Mouse (Mus musculus): ENCODE data around the gene Adk.

Adk gene

DNA sequence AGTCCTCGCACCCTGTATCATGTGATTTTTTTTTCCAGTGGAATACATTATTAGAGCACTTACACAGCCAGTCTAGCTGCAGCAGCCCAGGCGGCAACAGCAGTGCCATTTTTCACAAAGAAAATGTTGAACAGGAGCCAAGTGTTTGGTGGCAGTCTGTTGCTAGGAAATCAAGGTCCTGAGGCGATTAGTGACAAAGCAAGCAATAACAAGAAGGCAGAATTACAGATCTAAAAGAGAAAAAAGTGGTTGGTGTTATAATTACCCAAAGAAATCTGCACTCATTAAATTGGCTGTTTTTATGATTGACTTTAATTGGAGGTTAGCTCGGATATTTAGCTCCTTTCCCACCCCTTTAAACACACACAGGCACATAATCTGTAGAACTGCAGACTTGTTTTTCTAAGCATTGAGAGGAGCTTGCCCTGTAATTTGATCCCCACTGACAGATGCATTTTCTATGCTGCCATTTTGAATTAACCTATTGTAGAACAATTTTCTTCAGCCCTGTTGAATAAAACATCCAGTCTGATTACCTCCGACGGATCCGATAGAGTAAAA, 200.0 kb downstream of the Adk start:
- POLR2A ChIA-PET = interaction anchor here in 1 of 4 experiments (1.1 to 1.3 kb wide), 2 partner anchors 11 to 25 kb away, joined by 3 to 4 read pairs; no protein-coding TSS in a partner anchor
- CTCF ChIA-PET = interaction anchor here in 1 of 4 experiments (0.6 to 0.7 kb wide), 2 partner anchors 12 to 507 kb away, joined by 3 to 4 read pairs; no protein-coding TSS in a partner anchor

GRCm38 (mm10) chr14:21253321-21253992, 201.1 kb downstream of the Adk start:
- ChIA-PET CTCF (interaction anchor here (0.7 to 1.6 kb wide), 6 partner anchors 9 to 495 kb away, joined by 3 to 6 read pairs (median 3); no protein-coding TSS in a partner anchor), POLR2A (interaction anchor here in 2 of 4 experiments (0.6 to 1.0 kb wide), 2 partner anchors 228 to 243 kb away, joined by 3 read pairs; partner anchors contain the start of gene Kat6b (in 1 of the 2))

- ChIA-PET CTCF (interaction anchor here (0.6 to 1.6 kb wide), 7 partner anchors 8 to 494 kb away, joined by 3 to 6 read pairs (median 3); no protein-coding TSS in a partner anchor), POLR2A (interaction anchor here in 2 of 4 experiments (0.6 to 1.0 kb wide), 2 partner anchors 228 to 242 kb away, joined by 3 read pairs; partner anchors contain the start of gene Kat6b (in 1 of the 2))
Observed at GRCm38 (mm10) chr14:21253993-21254339, 201.6 kb downstream of the Adk start.

DNA sequence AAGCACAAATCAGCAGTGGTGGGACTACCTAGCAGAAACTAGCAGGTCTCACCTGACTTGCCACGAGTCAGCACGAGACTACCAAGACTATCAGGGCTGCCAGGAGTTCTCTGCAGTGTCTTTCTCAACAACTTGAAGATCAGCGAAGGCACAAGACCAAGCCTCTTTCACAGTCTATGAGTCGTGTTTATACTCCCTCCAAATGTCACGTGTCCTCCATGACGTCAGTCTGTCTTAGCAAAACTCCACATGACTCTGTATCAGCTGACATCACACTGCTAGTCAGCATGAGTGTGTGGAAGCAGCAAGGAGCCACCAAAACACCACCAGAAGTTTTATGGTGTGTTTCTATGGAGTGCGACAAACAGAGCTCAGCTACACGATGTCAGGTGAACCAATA, 215.9 kb downstream of the Adk start:
- CTCF ChIA-PET = no interaction called here
- POLR2A ChIA-PET = no interaction called here

- POLR2A ChIA-PET = interaction anchor here in 2 of 4 experiments (0.5 to 0.6 kb wide), 2 partner anchors 130 to 710 kb away, joined by 3 to 4 read pairs; no protein-coding TSS in a partner anchor
Observed at GRCm38 (mm10) chr14:21271472-21271871, 219.1 kb downstream of the Adk start.

GRCm38 (mm10) chr14:21275786-21276185, 223.4 kb downstream of the Adk start:
- POLR2A ChIA-PET = no interaction called here
- CTCF ChIA-PET = no interaction called here

More at GRCm38 (mm10) chr14:21271472-21271871, 219.1 kb downstream of the Adk start:
- CTCF ChIA-PET = interaction anchor here in 2 of 4 experiments (0.6 to 1.1 kb wide), 2 partner anchors 19 to 473 kb away, joined by 3 read pairs; no protein-coding TSS in a partner anchor

- POLR2A ChIA-PET = no interaction called here
Observed at GRCm38 (mm10) chr14:21278290-21278689, 225.9 kb downstream of the Adk start.

GRCm38 (mm10) chr14:21278907-21279535, 226.6 kb downstream of the Adk start:
- CTCF ChIA-PET = no interaction called here
- POLR2A ChIA-PET = no interaction called here

More at GRCm38 (mm10) chr14:21278290-21278689, 225.9 kb downstream of the Adk start:
- CTCF ChIA-PET = no interaction called here

DNA sequence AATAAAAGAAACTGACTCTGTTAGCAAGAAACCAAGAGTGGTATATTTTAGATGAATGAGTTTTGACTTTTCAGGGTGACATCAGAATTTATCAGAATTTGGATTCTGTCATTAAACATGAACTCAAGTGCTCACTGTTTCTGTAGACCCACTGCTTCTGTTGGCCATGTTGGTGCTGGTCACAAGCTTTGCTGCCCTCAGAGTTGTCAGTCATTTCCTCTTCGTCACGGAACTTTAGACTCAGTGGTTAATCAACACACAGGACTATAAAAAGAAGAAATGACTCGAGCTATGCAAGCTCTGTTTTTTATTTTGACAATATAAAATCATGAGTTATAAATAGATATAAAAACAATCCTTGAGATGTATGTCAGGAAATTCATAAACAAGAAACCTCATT, 228.1 kb downstream of the Adk start:
- POLR2A ChIA-PET = interaction anchor here in 1 of 4 experiments (0.7 kb wide), 1 partner anchor 146 kb away, joined by 4 read pairs; no protein-coding TSS in a partner anchor
- CTCF ChIA-PET = no interaction called here

- CTCF ChIA-PET = no interaction called here
Observed at GRCm38 (mm10) chr14:21281506-21281905, 229.1 kb downstream of the Adk start.

DNA sequence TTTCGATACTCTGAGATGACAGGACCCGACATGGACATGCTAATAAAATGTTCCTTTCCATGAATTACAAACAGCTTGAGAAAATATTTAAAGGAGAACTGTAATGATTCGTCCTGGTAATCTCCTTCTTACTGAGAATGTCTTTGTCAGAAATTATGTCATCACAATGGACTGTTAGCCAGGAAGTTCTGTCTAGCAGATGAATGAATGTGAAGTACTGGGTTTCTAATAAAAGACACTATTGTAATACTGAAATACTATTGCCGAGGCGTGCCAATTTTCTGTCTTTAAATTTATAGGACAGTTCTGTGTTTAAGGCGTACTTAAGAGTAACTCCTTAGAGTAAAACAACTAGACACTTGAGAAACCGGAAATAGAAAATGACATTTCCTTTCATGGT, 231.7 kb downstream of the Adk start:
- ChIA-PET POLR2A (no interaction called here), CTCF (no interaction called here)

More at GRCm38 (mm10) chr14:21281506-21281905, 229.1 kb downstream of the Adk start:
- POLR2A ChIA-PET = no interaction called here

DNA sequence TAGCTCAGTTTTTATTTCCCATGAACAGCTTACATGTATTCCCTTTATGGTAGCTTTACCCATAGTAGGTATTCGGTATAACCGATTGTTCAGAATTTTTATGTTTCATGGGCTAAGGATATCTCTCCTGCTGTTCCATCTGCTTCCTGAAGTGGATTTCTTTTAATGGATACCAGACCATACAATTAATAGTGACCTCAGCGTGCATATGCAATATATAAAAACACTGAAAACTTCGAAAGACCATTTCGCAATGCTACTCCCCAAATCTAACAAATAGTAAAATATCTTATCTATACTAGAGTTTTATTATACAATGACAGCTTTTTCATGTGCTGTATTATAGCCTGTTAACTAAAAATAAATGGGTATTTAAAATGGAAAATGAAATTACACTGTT, 232.5 kb downstream of the Adk start:
- POLR2A ChIA-PET = no interaction called here
- CTCF ChIA-PET = no interaction called here

DNA sequence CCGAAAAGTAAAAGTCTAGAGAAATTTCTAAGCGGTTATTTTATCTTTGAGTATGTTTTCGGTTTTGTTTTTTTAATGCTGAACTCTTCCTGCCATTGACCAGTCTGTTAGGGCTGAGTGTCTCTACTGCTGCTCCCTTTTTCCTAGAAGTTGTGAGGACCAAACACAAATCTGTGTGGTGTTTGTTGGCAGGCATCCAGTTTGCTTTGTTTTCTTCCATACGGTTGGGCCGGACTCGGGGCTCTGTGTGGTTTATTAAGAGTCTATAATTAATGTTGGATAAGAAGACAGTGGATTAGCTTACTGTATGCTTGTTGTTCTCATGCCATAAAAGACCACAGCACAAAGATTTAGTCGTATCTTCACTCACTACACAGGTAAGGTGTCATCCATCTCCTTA, 233.9 kb downstream of the Adk start:
- ChIA-PET CTCF (no interaction called here), POLR2A (no interaction called here)

DNA sequence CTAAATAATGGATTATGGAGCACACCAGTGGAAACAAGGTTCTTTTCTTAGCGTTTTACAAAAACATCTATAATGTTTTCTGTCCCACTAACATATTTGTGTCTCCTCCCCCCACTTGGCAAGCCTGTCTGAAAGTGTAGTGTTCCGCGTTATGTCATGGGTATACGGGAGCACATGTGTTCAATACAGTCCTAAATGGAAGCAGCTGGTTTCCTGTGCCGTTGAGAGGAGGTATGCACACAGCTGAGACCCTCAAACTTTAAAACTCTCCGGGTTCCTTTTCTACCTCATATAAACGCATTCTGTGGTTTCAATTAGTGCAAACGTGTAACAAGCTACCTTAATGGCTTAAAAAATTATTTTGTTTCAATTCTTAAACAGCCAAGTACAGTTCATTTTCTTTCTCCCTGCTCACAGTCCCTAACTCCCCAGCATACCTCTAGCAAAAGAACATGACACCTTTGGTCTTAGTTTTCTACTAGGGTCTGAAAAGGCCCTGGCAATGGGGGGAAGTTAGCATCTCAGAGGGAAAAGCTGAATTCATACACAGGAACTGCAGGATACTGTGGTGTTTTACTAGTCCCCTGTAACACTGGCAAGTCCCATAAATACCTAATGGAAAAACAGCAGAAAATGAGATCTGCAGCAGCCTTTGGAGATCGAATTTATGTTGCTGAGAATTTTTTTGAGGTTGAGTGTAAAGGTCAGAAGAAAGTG, 235.5 kb downstream of the Adk start:
- CTCF ChIA-PET = no interaction called here
- POLR2A ChIA-PET = interaction anchor here in 1 of 4 experiments (0.6 to 1.5 kb wide), 2 partner anchors 16 to 615 kb away, joined by 3 read pairs; no protein-coding TSS in a partner anchor

DNA sequence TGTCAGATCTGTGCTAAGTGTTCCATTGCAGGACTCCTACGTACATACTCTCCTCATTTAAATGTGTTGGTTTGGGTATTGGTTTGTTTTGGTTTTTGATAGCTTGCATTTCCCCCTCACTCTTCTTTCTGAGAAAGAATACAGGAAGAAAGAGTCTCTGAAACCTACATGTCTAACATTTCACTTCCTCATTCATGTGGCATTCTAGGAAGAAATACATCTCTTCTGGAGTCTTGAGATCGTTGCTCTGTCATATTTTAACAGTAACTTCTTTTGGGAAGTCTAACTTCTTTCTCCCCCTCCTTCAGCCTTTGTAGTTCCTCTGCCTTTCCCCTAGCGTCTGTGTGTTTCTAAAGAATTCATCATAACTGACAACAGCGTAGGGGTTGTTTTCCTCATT, 247.4 kb downstream of the Adk start:
- POLR2A ChIA-PET = no interaction called here
- CTCF ChIA-PET = no interaction called here

DNA sequence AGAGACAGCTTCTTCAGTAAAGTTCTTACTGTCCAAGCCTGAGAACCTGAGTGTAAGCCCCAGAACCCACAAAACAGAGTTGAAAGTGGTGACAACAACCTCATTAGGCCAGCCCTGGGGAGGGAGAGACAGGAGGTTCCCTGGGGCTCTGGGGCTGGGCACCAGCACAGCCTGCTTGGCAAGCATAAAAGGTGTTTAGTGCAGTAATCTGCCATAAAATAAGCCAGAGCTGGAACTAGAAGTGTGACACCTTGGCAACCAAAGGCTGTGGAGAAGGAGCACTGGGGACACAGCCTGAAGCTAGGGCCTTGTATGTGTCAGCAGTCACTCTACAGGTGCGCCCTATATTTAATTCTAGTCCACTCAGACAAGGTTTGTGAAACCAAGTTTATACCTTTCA, 252.4 kb downstream of the Adk start:
- ChIA-PET CTCF (interaction anchor here in 1 of 4 experiments (0.5 kb wide), 1 partner anchor 448 kb away, joined by 6 read pairs; no protein-coding TSS in a partner anchor), POLR2A (interaction anchor here in 1 of 4 experiments (0.6 kb wide), 1 partner anchor 193 kb away, joined by 3 read pairs; no protein-coding TSS in a partner anchor)

- ChIA-PET CTCF (no interaction called here), POLR2A (no interaction called here)
Observed at GRCm38 (mm10) chr14:21308349-21308936, 256.1 kb downstream of the Adk start.

DNA sequence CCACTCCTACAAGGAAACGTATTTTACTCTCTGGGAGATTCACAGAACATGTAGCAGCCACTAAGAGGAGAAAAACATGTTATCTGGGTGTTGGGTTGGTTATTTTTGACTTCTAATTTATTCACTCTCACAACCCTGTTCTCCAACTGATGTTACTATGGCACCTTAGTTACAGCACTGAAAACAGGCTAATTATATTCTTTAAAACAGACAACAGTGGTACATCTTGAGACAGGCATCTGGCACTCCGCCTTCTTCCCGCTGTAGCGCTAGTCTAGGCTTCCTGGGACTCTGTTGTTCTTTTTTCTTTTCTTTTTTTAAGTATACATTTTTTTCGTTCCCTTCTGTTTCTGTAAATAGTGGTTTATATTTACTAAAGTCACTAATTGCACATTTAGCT, 258.2 kb downstream of the Adk start:
- CTCF ChIA-PET = no interaction called here
- POLR2A ChIA-PET = interaction anchor here in 1 of 4 experiments (1.4 kb wide), 1 partner anchor 381 kb away, joined by 3 read pairs; the partner anchor contains the start of gene Vcl
